Mouse (Mus musculus): Measurements from ENCODE around the gene Krtap11-1. TPM values are rescaled to one million over a fixed set of nuclear protein-coding genes. Genes with fewer than 3 reads are reported as not detected.

Krtap11-1 gene
- polyA plus RNA-seq (2015; fragmentation: Nextera tagmentation; extraction: Ambion mirVana) = not detected in 2 replicates

DNA sequence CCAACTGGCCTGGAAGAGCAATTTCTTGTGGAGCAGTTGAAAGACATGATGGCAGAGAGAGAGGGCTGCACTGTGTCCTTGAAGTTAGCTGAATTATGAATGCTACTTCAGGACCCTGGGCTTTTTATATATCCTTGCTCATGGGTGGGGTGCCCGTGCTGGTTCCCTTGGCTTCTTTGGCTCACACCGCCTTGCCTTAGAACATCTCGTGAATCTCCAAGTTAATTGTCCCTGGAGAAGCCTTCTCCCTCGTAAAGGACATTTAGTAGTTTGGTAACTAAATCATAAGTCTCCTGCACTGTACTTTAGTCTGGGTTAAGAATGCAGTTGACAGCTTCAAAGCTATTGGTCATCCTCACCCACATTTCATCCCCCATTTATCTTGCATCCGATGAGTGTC is at the start of gene Krtap11-1:
Krtap11-1 (minus strand) TSS at position 101 of the 400 bp plus-strand sequence.
- Histone ChIP-seq H3K4me1 (replicated peaks; ENCODE audit: control insufficient read depth, insufficient read depth, low read length) (no peaks in the 10 kb centered on the region), H3K9me3 (ENCODE audit: control insufficient read depth) (no peaks in the 10 kb centered on the region), H3K4me2 (replicated peaks; ENCODE audit: low read depth) (no peak within 1 kb of the TSS), H3K27ac (ENCODE audit: low read depth, low read length) (no peak within 1 kb of the TSS), H3K27me3 (replicated peaks; ENCODE audit: control insufficient read depth, insufficient read depth, low read length) (no peaks in the 10 kb centered on the region), H3K4me3 (ENCODE audit: low read depth, low read length) (no peak within 1 kb of the TSS), H3K36me3 (ENCODE audit: control insufficient read depth, insufficient read depth) (no peaks in the 10 kb centered on the region), H3K9ac (ENCODE audit: low read depth, low read length) (no peak within 1 kb of the TSS)
- no peak for ATAC-seq
- no peak for TF ChIP-seq CTCF (IDR thresholded peaks at IDR 0.05; ENCODE audit: low read depth)
- WGBS = 88% methylated on average over 5 of the region's 5 CpGs

DNA sequence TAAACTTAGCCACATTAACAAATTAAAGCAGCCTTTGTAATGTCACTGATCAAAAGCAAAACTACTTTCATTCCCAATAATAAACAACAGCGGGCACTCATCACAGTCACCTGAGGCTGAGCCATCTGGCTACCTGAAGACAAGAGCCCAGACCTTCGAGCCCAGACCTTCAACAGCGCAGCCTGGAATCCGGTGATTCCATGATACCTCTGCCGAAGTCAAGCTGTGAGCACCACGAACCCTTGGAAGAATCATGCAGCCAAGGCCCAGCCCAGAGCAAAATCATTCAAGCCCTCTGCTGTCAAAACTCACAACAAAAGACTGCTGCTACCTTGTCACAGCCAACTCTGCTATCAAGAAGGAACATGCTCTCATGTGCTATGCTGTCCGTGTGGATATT is 47.2 kb upstream of the Krtap11-1 start:
- H3K4me1 ChIP-seq (replicated peaks; ENCODE audit: control insufficient read depth, insufficient read depth, low read length) = no peaks in the 10 kb centered on the region
- no peaks in the 10 kb centered on the region for H3K9me3 ChIP-seq (ENCODE audit: control insufficient read depth)
- ATAC-seq = no peak
- no peak for TF ChIP-seq CTCF (IDR thresholded peaks at IDR 0.05; ENCODE audit: low read depth)
- WGBS = 89% methylated on average over 7 of the region's 7 CpGs
- no peaks in the 10 kb centered on the region for H3K27me3 ChIP-seq (replicated peaks; ENCODE audit: control insufficient read depth, insufficient read depth, low read length)
- no peak overlapping the region for H3K27ac ChIP-seq (ENCODE audit: low read depth, low read length)
- no peak overlapping the region for H3K4me2 ChIP-seq (replicated peaks; ENCODE audit: low read depth)
- no peak overlapping the region for H3K9ac ChIP-seq (ENCODE audit: low read depth, low read length)
- no peak overlapping the region for H3K4me3 ChIP-seq (ENCODE audit: low read depth, low read length)
- no peaks in the 10 kb centered on the region for H3K36me3 ChIP-seq (ENCODE audit: control insufficient read depth, insufficient read depth)

DNA sequence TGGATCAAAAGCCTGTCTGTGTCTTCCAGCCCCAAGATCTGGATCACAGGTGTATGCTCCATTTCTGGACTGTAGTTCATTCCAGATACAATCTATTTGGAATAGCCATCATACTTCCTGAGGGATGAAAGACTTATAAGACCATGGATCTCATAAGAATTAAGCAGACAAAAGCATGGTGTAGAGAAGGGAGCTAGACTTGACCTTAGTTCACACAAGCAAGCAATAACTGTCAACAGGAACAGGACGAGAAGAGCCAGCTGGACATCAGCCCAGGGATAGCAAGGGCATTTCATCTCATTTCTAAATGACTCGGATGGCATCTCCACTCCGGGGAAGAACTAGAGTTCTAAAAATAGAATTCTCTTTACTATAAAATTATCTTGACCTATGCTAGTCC is 46.3 kb upstream of the Krtap11-1 start:
- H3K4me1 ChIP-seq (replicated peaks; ENCODE audit: control insufficient read depth, insufficient read depth, low read length) = no peaks in the 10 kb centered on the region
- H3K36me3 ChIP-seq (ENCODE audit: control insufficient read depth, insufficient read depth) = no peaks in the 10 kb centered on the region
- H3K4me3 ChIP-seq (ENCODE audit: low read depth, low read length) = no peak overlapping the region
- 63% methylated on average over 3 of the region's 3 CpGs for WGBS
- no peak for TF ChIP-seq CTCF (IDR thresholded peaks at IDR 0.05; ENCODE audit: low read depth)
- H3K27ac ChIP-seq (ENCODE audit: low read depth, low read length) = no peak overlapping the region
- H3K9ac ChIP-seq (ENCODE audit: low read depth, low read length) = no peak overlapping the region
- no peaks in the 10 kb centered on the region for H3K9me3 ChIP-seq (ENCODE audit: control insufficient read depth)
- no peak for ATAC-seq
- H3K4me2 ChIP-seq (replicated peaks; ENCODE audit: low read depth) = no peak overlapping the region
- no peaks in the 10 kb centered on the region for H3K27me3 ChIP-seq (replicated peaks; ENCODE audit: control insufficient read depth, insufficient read depth, low read length)

DNA sequence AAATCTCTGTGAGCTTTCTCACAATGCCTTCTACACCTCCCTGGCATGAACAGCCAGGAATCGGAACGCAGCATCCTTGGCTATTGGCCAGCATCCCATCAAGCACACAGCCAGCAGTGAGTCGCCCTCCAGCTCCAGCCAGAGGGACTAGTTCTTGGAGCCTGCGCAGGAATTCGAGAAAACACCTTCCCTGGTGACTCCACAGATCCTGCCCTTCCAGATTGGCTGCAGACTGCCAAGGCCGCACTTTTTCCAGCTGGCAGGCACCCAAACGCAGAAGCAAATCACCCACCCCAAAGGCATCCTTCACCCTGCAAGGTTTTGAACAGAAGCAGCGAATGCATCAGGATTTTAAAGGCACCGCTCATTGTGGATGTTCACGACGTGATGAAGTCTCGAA is 42.7 kb upstream of the Krtap11-1 start:
- TF ChIP-seq CTCF (IDR thresholded peaks at IDR 0.05; ENCODE audit: low read depth) = no peak
- no peak overlapping the region for H3K4me3 ChIP-seq (ENCODE audit: low read depth, low read length)
- H3K27me3 ChIP-seq (replicated peaks; ENCODE audit: control insufficient read depth, insufficient read depth, low read length) = no peaks in the 10 kb centered on the region
- no peak overlapping the region for H3K4me2 ChIP-seq (replicated peaks; ENCODE audit: low read depth)
- H3K36me3 ChIP-seq (ENCODE audit: control insufficient read depth, insufficient read depth) = no peaks in the 10 kb centered on the region
- H3K27ac ChIP-seq (ENCODE audit: low read depth, low read length) = no peak overlapping the region
- no peak for ATAC-seq
- no peak overlapping the region for H3K9ac ChIP-seq (ENCODE audit: low read depth, low read length)
- H3K4me1 ChIP-seq (replicated peaks; ENCODE audit: control insufficient read depth, insufficient read depth, low read length) = no peaks in the 10 kb centered on the region
- H3K9me3 ChIP-seq (ENCODE audit: control insufficient read depth) = no peaks in the 10 kb centered on the region
- 83% methylated on average over 12 of the region's 12 CpGs for WGBS

DNA sequence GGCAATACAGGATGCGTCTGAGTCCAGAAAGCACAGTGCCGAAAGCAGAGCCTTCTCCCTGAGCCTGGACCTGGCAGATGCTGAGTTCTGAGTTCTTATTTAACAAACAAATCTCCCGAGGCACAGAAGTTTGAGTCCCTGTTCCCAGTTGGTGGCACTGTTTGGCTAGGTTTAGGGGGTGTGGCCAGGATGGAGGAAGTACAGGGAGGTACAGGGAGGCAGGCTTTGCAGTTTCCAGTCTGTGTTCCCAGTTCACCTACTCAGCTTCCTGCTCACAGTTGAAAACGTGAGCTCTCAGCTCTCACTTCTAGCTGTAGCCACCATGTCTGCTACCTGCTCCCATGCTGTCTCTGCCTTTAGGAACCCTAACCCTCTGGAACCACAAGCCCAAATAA is 37.8 kb upstream of the Krtap11-1 start:
- H3K27ac ChIP-seq (ENCODE audit: low read depth, low read length) = no peak overlapping the region
- TF ChIP-seq CTCF (IDR thresholded peaks at IDR 0.05; ENCODE audit: low read depth) = no peak
- H3K9me3 ChIP-seq (ENCODE audit: control insufficient read depth) = no peaks in the 10 kb centered on the region
- no peaks in the 10 kb centered on the region for H3K4me1 ChIP-seq (replicated peaks; ENCODE audit: control insufficient read depth, insufficient read depth, low read length)
- 70% methylated on average over 4 of the region's 4 CpGs for WGBS
- no peak overlapping the region for H3K4me2 ChIP-seq (replicated peaks; ENCODE audit: low read depth)
- H3K4me3 ChIP-seq (ENCODE audit: low read depth, low read length) = no peak overlapping the region
- no peaks in the 10 kb centered on the region for H3K27me3 ChIP-seq (replicated peaks; ENCODE audit: control insufficient read depth, insufficient read depth, low read length)
- H3K36me3 ChIP-seq (ENCODE audit: control insufficient read depth, insufficient read depth) = no peaks in the 10 kb centered on the region
- no peak for ATAC-seq
- no peak overlapping the region for H3K9ac ChIP-seq (ENCODE audit: low read depth, low read length)

DNA sequence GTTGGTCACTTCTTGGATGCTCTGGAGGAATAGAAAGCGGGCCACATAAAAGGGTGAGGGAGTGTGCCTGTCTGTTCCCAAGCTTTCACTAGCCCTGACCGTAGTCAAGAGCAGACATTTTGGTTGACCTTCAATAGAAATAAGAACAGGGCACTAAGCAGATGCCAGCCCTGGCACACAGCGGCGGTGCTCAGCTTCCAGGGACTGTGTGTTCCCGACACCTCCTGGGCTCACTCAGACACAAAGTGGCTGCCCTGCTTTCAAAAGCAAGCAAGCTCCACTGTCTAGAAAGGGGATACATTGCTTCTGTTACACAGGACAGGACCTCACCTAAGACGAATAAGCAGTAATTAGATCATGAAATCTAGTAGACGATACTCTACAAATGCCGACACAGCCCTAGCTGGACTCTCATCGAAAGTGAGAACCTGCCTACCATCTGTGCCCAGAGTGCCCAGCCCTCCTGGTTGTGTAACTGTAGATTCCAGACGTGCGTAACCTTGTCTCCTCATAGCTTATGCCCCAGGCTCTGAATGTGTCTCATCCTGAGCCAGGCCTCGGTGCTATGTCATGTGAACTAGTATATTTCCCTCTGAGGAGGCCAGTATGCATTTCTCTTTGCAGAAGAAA is 37.3 kb upstream of the Krtap11-1 start:
- TF ChIP-seq CTCF (IDR thresholded peaks at IDR 0.05; ENCODE audit: low read depth) = no peak
- no peak for ATAC-seq
- Histone ChIP-seq H3K9ac (ENCODE audit: low read depth, low read length) (no peak overlapping the region), H3K27ac (ENCODE audit: low read depth, low read length) (no peak overlapping the region), H3K27me3 (replicated peaks; ENCODE audit: control insufficient read depth, insufficient read depth, low read length) (no peaks in the 10 kb centered on the region), H3K9me3 (ENCODE audit: control insufficient read depth) (no peaks in the 10 kb centered on the region), H3K4me2 (replicated peaks; ENCODE audit: low read depth) (no peak overlapping the region), H3K4me3 (ENCODE audit: low read depth, low read length) (no peak overlapping the region), H3K36me3 (ENCODE audit: control insufficient read depth, insufficient read depth) (no peaks in the 10 kb centered on the region), H3K4me1 (replicated peaks; ENCODE audit: control insufficient read depth, insufficient read depth, low read length) (no peaks in the 10 kb centered on the region)
- WGBS = 92% methylated on average over 12 of the region's 12 CpGs

DNA sequence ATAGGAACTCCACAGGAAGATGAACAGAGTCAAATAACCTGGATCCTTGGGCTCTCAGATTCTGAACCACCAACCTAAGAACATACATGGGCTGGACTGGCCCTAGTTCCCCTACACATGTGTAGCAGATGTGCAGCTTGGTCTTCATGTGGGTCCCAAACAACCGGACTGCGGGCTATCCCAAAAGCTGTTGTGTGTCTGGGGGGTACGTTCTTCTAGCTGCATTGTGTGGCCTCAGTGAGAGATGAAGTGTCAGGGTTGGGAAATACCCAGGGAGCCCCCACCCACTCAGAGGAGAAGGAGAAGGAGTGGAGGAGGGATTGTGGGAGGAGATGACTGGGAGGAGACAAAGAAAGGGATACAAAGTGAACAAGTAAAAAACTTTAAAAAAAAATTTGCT is 36.0 kb upstream of the Krtap11-1 start:
- no peak overlapping the region for H3K9ac ChIP-seq (ENCODE audit: low read depth, low read length)
- H3K27me3 ChIP-seq (replicated peaks; ENCODE audit: control insufficient read depth, insufficient read depth, low read length) = no peaks in the 10 kb centered on the region
- ATAC-seq = no peak
- no peak for TF ChIP-seq CTCF (IDR thresholded peaks at IDR 0.05; ENCODE audit: low read depth)
- H3K36me3 ChIP-seq (ENCODE audit: control insufficient read depth, insufficient read depth) = no peaks in the 10 kb centered on the region
- no peak overlapping the region for H3K27ac ChIP-seq (ENCODE audit: low read depth, low read length)
- 90% methylated on average over 3 of the region's 3 CpGs for WGBS
- H3K9me3 ChIP-seq (ENCODE audit: control insufficient read depth) = no peaks in the 10 kb centered on the region
- no peak overlapping the region for H3K4me2 ChIP-seq (replicated peaks; ENCODE audit: low read depth)
- no peaks in the 10 kb centered on the region for H3K4me1 ChIP-seq (replicated peaks; ENCODE audit: control insufficient read depth, insufficient read depth, low read length)
- H3K4me3 ChIP-seq (ENCODE audit: low read depth, low read length) = no peak overlapping the region
